Mouse (Mus musculus): ENCODE measurements at regions not wholly inside any gene's neighbourhood (a gene's known extent, or its start where the extent isn't known, plus 50 kb on each side); places are given as distances from the start of the nearest gene placed in this dataset.

DNA sequence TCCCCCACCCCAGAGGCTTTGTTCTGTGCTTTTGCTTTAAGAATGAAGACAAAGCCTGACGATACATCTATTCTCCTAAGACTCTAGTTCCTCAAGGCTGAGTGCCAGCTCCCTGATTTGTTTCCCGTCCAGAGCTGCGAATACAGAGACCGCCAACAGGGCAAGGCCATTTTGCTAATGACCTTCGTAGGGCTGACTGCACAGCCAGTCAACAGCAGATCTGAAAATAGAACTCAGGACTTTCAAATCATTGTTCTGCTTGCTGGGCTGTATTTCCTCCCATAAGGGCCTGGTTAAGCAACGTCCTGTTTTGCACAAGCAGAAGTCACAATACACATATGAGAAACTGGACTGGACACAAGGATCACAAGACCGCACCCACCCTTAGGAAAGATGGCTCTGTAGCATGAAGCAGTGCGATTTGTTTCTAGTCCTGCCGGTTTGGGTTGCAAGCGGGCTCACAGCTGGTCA lies 196.4 kb downstream of the Gm5426 start:
- TF ChIP-seq CTCF (IDR thresholded peaks at IDR 0.05; ENCODE audit: low read depth, low read length) (no peak), GATA2 (IDR thresholded peaks at IDR 0.05; ENCODE audit: borderline replicate concordance, low read depth, low read length) (no peak), TAL1 (conservative IDR thresholded peaks at IDR 0.05; ENCODE audit: low read depth, low read length) (no peak), GATA1 (IDR thresholded peaks at IDR 0.05; ENCODE audit: borderline replicate concordance, low read length) (no peak), POLR2AphosphoS5 (IDR thresholded peaks at IDR 0.05; ENCODE audit: insufficient replicate concordance, low read depth, low read length) (no peak)
